Mouse (Mus musculus) brain, adult 2 months (tissue): ENCODE results near the gene Il25.
A peak's percentile ranks its signal among the peaks of the same experiment; 100 is the strongest.
"Not testable (repeated sequence)": the region's sequence is repeated elsewhere in the genome, so short reads cannot be mapped to it uniquely, and the experiment has no call there.

ENCODE experiments used
- DNase-seq: peaks from one replicate; pipeline ENCODE4 v3.0.0; 2011; ENCODE audit warnings: low read depth, low spot score

Gene Il25

DNA sequence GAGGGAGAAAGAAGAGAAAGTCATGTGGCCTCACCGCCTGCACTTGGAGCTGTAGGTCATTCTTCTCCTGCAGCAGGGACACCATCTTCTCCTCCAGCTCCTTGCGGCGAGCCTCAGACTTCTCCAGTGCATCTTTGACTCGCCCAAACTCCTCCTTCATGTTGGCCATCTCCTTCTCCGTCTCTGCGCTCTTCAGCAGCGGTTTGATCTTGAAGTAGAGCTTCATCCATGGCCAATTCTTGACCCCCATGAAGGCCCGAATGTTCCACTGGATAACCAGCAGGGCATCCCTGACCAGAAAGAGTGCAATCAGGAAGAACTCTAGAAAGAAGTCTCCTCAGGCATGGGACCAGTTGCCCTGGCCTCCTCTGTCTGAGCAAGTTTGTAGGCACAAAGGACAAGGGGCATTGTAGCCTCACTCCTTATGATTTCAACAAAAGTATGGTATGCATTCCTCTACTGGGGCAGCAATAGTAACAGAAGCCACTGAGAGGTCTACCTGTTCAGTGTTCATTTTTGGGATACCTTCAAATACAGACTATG lies 21.2 kb downstream of the Il25 start:
- no peak for DNase-seq

DNA sequence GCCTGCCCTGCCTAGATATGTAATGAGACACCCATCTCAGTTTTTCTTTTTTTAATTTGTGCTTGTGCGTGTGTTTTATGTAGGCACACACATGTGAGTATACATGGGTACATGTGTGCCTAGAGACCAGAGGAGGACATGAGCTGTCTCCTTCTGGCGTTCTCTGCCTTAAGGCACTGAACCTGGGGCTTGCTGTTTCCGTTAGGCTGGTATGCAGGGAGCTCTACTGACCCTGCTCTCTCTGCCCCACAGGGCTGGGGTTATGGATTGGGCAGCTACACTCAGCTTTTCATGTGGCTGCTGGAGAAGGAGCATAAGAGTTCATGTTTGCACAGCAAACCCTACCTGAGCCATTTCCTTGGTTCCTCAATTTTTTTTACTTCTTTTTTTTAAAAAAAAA lies 22.0 kb downstream of the Il25 start:
- no peak for DNase-seq

GRCm38 (mm10) chr14:54955481-54955880 lies 23.0 kb downstream of the Il25 start:
- no peak for DNase-seq

- DNase-seq: no peak
These were observed 24.0 kb downstream of the Il25 start for GRCm38 (mm10) chr14:54956533-54956932.

GRCm38 (mm10) chr14:54958503-54958902 lies 26.0 kb downstream of the Il25 start:
- no peak for DNase-seq

- no peak for DNase-seq
These were observed 26.7 kb downstream of the Il25 start for GRCm38 (mm10) chr14:54959197-54959596.

DNA sequence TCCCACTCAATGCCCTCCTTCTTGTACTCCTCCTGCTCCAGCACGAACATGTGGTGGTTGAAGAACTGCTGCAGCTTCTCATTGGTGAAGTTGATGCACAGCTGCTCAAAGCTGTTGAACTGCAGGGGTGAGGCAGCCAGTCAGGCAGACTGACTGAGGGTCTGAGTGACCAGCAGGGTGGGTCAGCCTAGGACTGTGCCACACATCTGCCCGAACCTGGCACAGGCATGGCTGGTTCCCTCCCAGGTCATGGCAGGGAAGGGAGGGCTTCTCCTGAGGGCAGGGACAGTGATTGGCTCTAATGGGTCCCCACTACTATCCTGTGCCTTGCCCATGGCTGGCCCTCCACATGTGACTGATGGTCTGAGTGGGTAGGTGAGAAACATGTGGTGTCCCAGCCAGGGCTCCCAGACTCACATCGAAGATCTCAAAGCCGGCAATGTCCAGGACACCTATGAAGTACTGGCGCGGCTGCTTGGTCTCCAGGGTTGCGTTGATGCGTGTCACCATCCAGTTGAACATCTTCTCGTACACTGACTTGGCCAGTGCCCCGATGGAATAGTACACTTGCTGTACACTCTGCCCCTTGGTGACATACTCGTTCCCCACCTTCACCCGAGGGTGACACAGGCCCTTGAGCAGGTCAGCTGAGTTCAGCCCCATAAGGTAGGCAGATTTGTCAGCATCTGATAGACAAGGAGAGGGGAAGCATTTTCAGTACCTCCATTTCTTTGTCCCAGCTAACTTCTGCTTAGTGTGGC lies 27.5 kb downstream of the Il25 start:
- not testable (repeated sequence) for DNase-seq

- DNase-seq: peak; percentile 50
These were observed 28.3 kb downstream of the Il25 start for GRCm38 (mm10) chr14:54960769-54961168.

GRCm38 (mm10) chr14:54961487-54961886 lies 29.0 kb downstream of the Il25 start:
- DNase-seq: no peak

DNA sequence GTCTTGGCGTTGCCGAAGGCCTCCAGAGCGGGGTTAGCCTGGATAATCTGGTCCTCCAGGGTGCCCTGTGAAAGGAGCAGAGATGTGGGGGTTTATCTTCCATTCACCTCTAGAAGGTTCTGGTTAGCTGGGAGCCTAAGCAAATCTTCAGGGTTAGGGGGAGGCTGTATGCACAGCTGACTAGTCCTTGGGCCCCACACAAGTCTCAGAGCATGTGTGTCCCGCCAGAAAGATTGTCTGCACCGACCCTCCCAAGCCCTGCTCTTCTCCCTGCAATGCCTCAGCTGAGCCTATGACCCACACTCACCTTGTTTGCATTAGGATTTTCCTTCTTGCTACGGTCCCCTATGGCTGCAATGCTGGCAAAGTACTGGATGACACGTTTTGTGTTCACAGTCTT lies 30.2 kb downstream of the Il25 start:
- DNase-seq: no peak

GRCm38 (mm10) chr14:54963727-54964126 lies 31.2 kb downstream of the Il25 start:
- DNase-seq: no peak

DNA sequence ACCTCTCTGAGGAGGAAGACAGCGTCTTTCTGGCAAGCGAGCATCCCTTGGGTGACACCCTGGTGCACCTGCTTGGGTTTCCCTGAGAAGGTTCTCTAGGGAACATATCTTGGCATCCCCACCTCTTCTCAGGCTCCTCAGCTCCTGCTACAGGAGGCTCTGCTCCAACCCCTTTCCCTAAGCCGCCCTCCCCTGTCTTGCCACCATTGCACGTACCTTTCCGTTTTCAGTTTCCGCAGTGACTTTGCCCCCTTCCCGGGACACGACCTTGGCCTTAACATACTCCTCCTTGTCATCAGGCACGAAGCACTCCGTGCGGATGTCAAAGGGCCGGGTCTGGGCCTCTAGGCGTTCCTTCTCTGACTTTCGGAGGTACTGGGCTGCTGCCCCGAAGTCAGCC lies 32.5 kb downstream of the Il25 start:
- DNase-seq: no peak

DNA sequence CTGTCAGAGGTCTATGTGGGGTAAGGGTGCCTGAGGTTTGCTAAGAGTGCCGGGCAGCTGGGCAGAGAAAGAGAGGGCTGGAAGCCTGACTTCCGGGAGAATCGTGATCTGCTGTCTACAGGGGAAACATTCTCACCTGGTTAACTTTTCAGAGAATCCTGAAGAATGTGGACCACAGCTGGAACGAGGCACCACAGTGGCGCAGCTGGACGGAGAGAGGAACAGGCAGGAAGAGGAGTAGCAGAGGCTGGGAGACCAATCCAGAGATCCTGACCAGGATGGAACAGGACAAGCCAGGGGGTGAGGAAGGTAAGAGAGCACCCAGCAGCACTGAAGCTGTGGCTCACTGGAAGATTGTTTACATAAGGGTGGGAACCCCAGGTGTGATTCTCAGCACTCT lies 33.1 kb downstream of the Il25 start:
- no peak for DNase-seq

GRCm38 (mm10) chr14:54966320-54966977 lies 34.0 kb downstream of the Il25 start, which contains the start of gene Myh6:
TSS of gene Myh6 (minus strand) at chr14:54966927.
- no peak for DNase-seq

DNA sequence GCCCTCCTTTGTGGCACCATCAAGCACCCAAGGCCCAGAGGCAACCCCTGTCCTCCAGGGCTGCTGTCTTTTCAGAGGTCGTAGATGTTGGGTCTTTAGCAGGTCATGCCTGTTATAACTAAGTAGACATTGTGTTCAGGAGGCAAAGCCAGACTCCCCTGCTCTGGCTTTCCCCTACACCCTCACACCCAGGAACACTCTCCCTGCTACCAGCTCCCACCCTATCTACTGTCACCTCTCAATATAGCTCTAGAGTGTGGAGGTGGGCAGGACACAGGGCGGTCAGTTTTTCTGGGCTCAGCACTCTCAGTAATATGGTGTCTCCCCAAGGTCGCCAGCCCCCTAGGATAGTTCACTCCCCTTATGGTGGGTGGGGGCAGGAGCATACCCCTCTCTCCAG lies 35.4 kb downstream of the Il25 start:
- DNase-seq: no peak

GRCm38 (mm10) chr14:54968344-54968743 lies 35.8 kb downstream of the Il25 start:
- DNase-seq: no peak

DNA sequence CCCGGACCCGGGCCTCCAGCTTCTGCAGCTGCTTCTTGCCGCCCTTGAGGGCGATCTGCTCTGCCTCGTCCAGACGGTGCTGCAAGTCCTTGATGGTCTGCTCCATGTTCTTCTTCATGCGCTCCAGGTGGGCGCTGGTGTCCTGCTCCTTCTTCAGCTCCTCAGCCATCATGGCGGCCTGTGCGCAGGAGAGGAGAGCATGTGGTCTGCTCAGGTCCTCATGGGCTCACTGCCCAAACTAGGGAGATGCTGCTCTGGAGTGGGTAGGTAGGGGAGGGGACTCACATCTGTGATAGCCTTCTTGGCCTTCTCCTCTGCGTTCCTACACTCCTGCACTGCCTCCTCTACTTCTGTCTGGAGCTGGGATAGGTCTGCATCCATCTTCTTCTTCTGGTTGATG lies 40.3 kb downstream of the Il25 start:
- not testable (repeated sequence) for DNase-seq

DNA sequence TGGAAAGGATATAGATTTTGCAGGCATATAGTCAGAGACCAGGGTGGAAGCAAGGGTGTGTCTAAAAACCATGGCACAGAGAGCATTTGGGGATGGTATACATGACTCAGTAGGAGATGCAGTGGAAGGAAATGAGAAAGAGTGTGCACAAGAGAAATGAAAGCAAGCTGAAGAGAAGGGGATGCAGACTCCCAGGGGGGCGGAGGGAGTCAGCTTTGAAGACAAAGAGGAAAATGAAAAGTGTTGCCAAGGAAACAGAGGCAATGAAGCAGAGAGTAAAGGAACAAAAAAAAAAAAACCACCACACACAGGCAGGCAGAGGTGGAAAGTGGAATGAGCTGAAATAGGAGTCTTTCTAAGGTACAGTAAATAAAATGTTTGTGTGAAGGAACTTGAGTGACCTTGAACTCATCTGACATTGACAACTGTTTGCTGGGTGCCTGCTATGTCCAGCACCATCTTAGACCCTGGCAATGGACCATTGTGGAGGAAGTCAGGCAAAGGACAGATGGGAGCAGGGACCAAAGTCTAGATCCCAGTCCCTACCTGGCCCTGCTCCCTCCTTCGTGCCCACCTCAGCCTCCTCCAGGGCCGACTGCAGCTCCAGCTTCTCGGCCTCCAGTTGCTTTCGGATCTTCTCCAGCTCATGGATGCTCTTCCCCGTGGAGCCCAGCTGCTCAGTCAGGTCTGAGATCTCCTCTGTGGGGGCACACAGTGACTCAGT lies 41.7 kb downstream of the Il25 start:
- peak; percentile 82 for DNase-seq

DNA sequence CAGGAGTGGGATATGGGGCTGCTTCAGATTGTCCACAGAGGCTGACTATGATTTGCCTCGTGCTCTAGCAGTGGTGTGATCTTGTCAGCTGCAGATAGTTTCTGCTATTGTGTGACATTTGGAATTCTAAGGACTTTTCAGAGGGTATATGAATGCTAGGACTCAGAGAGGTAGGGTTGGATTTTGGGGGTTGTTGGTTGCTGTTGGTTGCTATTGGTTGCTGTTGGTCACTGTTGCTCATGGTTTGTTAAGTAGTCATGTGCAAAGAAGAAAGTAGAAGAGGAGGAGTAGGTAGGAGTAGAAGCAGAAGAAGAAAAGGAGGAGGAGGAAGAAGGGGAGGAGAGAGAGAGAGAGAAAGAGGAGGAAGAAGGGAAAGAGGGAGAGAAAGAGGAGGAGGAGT lies 44.1 kb downstream of the Il25 start, which contains the start of gene Gm17428:
Gene Gm17428 (plus strand): TSS at position 301 of the 400 bp plus-strand sequence.
- DNase-seq: no peak

- DNase-seq: no peak
These were observed 46.2 kb downstream of the Il25 start for GRCm38 (mm10) chr14:54978664-54979063.

DNA sequence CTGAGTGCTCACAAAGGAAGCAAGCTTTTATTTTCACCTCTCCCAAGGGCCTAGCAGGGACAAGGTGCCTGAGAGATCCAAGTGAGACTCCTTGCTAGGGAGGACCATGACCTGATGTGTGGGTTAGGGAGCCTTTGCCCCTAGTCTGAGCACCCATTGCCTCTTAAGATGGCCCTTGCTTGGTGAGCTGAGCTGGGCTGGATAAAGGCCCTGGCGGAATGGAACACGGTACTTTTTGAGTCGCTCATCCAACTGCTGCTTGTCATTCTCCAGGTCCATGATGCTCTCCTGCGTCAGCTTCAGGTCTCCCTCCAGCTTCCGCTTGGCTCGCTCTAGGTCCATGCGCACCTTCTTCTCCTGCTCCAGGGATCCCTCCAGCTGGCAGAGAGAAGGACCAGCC lies 49.4 kb downstream of the Il25 start:
- no peak for DNase-seq
